Mouse (Mus musculus) layer of hippocampus, adult 9-11 months (tissue): Measurements from ENCODE around the gene Pgam5.

Experiments
- DNase-seq: peaks from one replicate; pipeline ENCODE4 v3.0.0; 2022

The Pgam5 gene

GRCm38 (mm10) chr5:110227336-110227883 lies 42.3 kb downstream of the Pgam5 start:
- no peak for DNase-seq

DNA sequence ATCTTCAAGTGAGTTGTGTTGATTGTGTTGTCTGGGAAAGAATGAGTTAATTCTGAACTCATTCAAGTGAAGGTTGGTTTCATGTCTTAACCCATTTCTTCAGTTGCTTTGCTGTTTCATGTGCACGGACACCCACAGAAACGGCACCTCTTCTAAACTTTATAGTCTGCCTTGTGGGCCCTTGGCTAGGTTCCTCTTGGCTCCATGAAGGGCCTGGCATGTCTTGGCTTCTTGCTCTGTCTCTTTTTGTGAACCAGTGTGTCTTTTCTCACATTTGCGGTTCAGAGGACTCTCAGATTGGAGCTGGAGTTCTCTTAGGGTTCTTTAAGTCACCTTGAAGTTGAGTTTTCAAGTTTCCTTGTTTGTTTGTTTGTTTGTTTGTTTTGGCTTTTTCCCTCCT lies 44.7 kb downstream of the Pgam5 start:
- no peak for DNase-seq

GRCm38 (mm10) chr5:110222757-110223156 lies 47.0 kb downstream of the Pgam5 start:
- DNase-seq: no peak

GRCm38 (mm10) chr5:110220331-110220730 lies 49.4 kb downstream of the Pgam5 start:
- no peak for DNase-seq

DNA sequence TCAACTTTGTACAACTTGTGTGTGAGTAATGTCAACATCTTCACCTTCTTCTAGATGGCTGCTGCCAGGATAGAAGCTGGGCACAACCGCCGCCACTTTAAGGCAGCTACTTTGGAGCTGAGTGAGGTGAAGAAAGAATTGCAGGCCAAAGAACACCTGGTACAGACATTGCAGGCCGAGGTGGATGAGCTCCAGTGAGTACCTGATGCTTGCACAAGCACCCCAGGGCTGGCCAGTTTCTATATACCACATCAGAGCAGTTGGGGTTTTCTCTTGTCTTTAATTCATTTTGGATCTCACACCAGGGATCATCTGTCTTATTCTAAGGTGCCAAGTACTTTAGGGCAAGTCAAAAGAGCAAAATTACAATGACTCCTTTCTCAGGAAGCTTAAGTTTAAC lies 52.9 kb downstream of the Pgam5 start:
- DNase-seq: no peak

GRCm38 (mm10) chr5:110211312-110211711 lies 58.4 kb downstream of the Pgam5 start:
- no peak for DNase-seq
